Mouse (Mus musculus) liver, embryonic 11.5 days (tissue): ENCODE measurements at regions not wholly inside any gene's neighbourhood (a gene's known extent, or its start where the extent isn't known, plus 50 kb on each side); places are given as distances from the start of the nearest gene placed in this dataset.

Experiments used
- ATAC-seq: fragments of 200-750 bp; cut with Nextera tagmentation; replicated peaks from 2 replicates; pipeline ENCODE4 v1.8.0; 2017; ENCODE audit warnings: moderate number of reproducible peaks, mild to moderate bottlenecking, moderate TSS enrichment, moderate library complexity; ENCODE audit not compliant: low FRiP score
- DNase-seq: peaks from one replicate; pipeline ENCODE4 v3.0.0-alpha.2; 2017; ENCODE audit warnings: low spot score
- H3K27ac ChIP-seq: fragments of 300-500 bp; sonication (generic); 2 replicates; pipeline ENCODE4 v1.5.1; 2014; ENCODE audit warnings: mild to moderate bottlenecking, low read depth, low read length, control low read depth
- H3K27me3 ChIP-seq: fragments of 300-500 bp; sonication (generic); replicated peaks from 2 replicates; pipeline ENCODE4 v1.6.1; 2014; ENCODE audit warnings: low read length, mixed read lengths; ENCODE audit not compliant: control insufficient read depth, insufficient read depth
- H3K36me3 ChIP-seq: fragments of 300-500 bp; sonication (generic); 2 replicates; pipeline ENCODE4 v1.6.1; 2014; ENCODE audit warnings: mild to moderate bottlenecking, low read length, moderate library complexity, mixed read lengths; ENCODE audit not compliant: control insufficient read depth, insufficient read depth
- H3K4me1 ChIP-seq: fragments of 300-500 bp; sonication (generic); replicated peaks from 2 replicates; pipeline ENCODE4 v1.6.1; 2014; ENCODE audit warnings: low read length, mixed read lengths; ENCODE audit not compliant: control insufficient read depth, insufficient read depth
- H3K4me2 ChIP-seq: fragments of 300-500 bp; sonication (generic); 2 replicates; pipeline ENCODE4 v1.6.1; 2014; ENCODE audit warnings: mild to moderate bottlenecking, control low read depth, moderate library complexity
- H3K4me3 ChIP-seq: fragments of 300-500 bp; sonication (generic); 2 replicates; pipeline ENCODE4 v1.5.1; 2014; ENCODE audit warnings: low read depth, low read length, control low read depth
- H3K9ac ChIP-seq: fragments of 300-500 bp; sonication (generic); 2 replicates; pipeline ENCODE4 v1.6.1; 2014; ENCODE audit warnings: low read depth, low read length, control low read depth
- H3K9me3 ChIP-seq: fragments of 300-500 bp; sonication (generic); 2 replicates; pipeline ENCODE4 v1.6.1; 2016; ENCODE audit warnings: low read length, inconsistent platforms, mixed read lengths; ENCODE audit not compliant: control insufficient read depth
- WGBS: fragments of 180-500 bp; shearing (Covaris S2); extraction: QIAGEN DNeasy Blood & Tissue Kit; methylation state at CpG from one replicate; pipeline ENCODE4 v1.1.7; 2014; 5-methylcytosine and 5-hydroxymethylcytosine counted together

DNA sequence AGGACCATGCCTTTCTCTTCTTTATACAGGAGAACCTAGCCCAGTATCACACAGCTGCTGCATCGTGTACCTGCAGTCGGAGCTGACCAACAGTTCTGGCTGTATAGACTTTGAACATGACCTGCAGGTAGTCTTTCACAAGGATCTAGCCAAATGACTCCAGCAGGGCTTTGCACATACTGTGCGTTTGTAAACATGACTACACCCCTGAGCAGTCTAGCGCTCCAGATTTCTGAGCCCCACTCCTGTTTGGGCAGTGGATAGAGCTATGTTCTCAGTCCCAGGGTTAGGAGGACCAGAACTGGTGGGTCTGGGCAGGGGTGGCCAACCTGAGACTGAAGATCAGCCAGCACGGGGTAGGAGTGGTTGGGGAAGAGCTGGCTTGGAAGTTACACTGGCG lies 74.6 kb downstream of the Tmem121 start:
- H3K4me3 ChIP-seq: no peak overlapping the region
- H3K4me2 ChIP-seq: no peak overlapping the region
- no peak overlapping the region for H3K9ac ChIP-seq
- 75% methylated on average over 6 of the region's 6 CpGs for WGBS
- no peaks in the 10 kb centered on the region for H3K9me3 ChIP-seq
- no peaks in the 10 kb centered on the region for H3K4me1 ChIP-seq
- no peaks in the 10 kb centered on the region for H3K27me3 ChIP-seq
- no peak overlapping the region for H3K27ac ChIP-seq
- ATAC-seq: 0 out of 2 replicates have a peak, but pooled peaks have one; percentile 13
- H3K36me3 ChIP-seq: no peaks in the 10 kb centered on the region
- DNase-seq: no peak

DNA sequence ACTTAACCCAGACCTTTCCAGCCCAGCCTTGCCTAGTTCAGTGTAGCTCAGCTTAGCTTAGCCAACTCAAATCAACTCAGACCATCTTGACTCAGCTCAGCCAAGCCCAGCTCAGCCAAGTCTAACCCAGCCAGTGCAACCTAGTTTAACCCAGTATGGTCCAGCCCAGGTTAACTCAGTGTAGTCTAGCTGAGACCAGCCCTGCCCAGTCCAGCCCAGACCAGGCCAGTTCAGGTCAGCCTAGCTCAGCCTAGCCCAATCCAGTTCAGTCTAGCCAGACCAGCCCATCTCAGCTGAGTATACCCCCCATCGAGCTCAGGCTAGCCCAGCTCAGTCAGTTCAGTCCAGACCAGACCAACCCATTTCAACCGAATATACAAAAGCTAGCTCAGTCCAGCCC lies 90.2 kb downstream of the Tmem121 start:
- no peak overlapping the region for H3K4me3 ChIP-seq
- H3K4me2 ChIP-seq: no peak overlapping the region
- ATAC-seq: peak; percentile 41; the same call in 1 of the 2 replicates
- no peak overlapping the region for H3K27ac ChIP-seq
- H3K9ac ChIP-seq: no peak overlapping the region
- no peak for DNase-seq
- no peaks in the 10 kb centered on the region for H3K4me1 ChIP-seq
- no peaks in the 10 kb centered on the region for H3K27me3 ChIP-seq
- H3K9me3 ChIP-seq: no peaks in the 10 kb centered on the region
- H3K36me3 ChIP-seq: no peaks in the 10 kb centered on the region
- WGBS: 70% methylated on average over 2 of the region's 2 CpGs

DNA sequence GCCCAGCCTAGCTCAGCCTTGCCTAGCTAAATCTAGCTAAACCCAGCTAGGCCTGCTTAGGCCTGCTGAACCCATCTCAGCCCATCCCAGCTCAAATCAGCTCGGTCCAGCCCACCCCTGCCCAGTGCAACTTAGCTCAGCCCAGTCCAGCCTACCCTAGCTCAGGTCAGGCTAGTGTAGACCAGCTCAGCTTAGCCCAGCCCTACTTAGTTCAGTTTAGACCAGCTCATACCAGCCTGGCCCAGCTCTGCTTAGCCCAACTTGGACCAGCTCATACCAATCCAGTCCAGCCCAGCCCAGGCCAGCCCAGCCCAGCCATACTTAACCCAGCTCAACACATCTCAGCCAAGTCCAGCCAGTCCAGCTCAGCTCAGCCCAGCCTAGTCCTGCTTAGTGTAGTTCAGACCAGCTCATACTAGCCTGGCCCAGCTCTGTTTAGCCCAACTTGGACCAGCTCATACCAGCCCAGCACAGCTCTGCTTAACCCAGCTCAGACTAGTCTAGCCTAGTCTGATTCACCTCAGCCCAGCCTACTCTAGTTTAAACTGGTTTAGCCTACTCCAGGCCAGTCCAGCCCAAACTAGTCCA lies 90.7 kb downstream of the Tmem121 start:
- Histone ChIP-seq H3K36me3 (no peaks in the 10 kb centered on the region), H3K9ac (no peak overlapping the region), H3K9me3 (no peaks in the 10 kb centered on the region), H3K4me3 (no peak overlapping the region), H3K27me3 (no peaks in the 10 kb centered on the region), H3K4me2 (no peak overlapping the region), H3K27ac (no peak overlapping the region), H3K4me1 (no peaks in the 10 kb centered on the region)
- ATAC-seq (peak; percentile 42; the same call in 1 of the 2 replicates), DNase-seq (no peak)
- WGBS: 68% methylated on average over 1 of the region's 1 CpGs

DNA sequence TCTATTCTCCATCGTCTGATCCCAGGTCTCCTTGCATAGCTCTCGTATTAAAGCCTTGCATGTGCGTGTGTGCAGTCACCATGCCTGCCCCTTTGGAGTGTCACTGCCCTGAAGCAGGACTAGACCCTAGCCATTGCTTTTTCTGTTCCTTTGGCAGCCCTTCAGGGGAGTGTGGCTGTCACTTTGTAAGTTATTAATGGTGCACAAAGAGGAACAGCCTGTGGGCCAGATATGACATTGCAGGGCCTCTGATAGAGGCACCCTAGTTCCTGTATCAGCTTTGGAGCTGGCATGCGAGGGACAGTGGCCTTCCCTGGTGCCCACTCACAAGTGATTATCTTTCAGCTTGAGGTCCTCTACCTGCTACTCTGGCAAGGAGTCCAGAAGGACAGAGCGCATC lies 92.0 kb downstream of the Tmem121 start:
- H3K4me3 ChIP-seq: no peak overlapping the region
- no peaks in the 10 kb centered on the region for H3K27me3 ChIP-seq
- no peak overlapping the region for H3K27ac ChIP-seq
- DNase-seq: no peak
- H3K9ac ChIP-seq: no peak overlapping the region
- H3K4me2 ChIP-seq: no peak overlapping the region
- H3K4me1 ChIP-seq: no peaks in the 10 kb centered on the region
- 72% methylated on average over 5 of the region's 5 CpGs for WGBS
- no peak for ATAC-seq
- H3K36me3 ChIP-seq: no peaks in the 10 kb centered on the region
- H3K9me3 ChIP-seq: no peaks in the 10 kb centered on the region

DNA sequence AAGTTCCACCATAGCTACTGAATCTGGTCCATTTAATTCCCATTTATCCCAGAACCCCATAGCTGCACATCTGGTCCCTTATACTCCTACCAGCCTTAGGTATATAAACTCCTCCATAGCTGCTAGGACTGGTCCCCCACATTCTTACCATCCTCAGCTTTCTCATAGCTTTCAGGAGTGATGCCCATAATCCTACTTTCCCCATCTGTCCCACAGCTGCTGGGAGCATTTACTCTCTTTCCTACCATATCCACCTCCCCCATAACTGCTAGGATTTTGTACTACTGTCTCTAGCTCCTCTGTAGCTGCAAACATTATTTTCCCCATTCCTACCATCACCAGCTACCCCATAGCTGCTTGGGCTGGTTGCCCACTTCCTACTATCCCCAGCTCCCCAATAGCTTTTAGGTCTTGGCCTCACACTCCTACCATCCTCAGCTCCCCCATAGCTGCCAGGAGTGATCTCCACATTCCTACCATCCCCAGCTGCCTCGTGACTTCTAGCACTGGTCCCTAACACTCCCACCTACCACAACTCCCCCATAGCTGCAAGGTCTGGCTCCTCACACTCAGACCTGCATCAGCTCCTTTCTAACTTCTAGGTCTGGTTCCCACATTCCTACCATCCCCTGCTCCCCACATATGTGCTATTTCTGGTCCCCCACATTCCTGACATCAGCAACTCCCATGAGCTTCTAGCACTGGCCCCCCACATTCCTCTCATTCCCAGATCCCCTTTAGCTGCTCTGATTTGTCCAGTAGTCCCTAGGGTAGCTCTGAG lies 106.5 kb downstream of the Tmem121 start:
- H3K36me3 ChIP-seq: no peaks in the 10 kb centered on the region
- H3K9ac ChIP-seq: no peak overlapping the region
- 12% methylated on average over 1 of the region's 1 CpGs for WGBS
- H3K4me3 ChIP-seq: no peak overlapping the region
- H3K4me2 ChIP-seq: no peak overlapping the region
- ATAC-seq (no peak), DNase-seq (no peak)
- no peaks in the 10 kb centered on the region for H3K9me3 ChIP-seq
- no peak overlapping the region for H3K27ac ChIP-seq
- no peaks in the 10 kb centered on the region for H3K27me3 ChIP-seq
- no peaks in the 10 kb centered on the region for H3K4me1 ChIP-seq

DNA sequence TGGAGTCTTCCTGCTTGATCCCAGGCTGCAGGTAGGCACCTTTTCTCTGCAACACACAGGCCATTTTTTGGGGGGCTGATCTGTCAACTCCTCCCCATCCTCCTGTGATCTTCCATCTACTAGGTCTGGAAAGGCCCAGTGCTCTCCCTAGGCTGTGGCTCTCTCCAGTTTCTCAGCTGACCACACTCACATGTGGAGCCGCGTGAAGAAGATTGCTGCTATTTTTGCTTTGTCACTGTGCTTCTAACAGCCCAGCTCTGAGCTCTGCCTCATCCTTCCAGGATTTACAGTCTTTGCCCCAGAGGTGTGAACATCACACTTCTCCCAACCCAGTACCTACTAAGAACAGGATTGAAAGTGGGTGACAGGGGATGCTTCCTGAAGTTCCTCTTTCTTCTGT lies 110.2 kb downstream of the Tmem121 start:
- no peak overlapping the region for H3K4me3 ChIP-seq
- 69% methylated on average over 2 of the region's 2 CpGs for WGBS

DNA sequence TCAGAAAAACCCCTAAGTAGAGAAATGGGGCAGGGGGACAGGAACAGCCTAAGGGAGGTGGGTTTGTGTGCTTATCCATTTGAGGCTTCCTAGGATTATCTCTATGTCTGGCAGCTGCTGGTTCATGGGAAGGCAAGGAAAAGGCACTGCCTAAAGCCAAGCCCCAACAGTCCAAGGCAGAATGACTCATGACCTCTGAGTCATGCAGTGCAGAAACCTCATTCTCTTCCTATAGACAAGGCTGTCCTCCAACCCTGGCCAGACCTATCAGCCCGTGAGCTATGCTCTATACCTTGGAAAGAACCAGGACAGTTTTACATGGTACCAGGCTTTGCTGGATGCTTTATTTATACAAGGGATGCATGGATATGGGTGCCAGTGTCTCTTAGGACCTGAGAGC lies 120.2 kb downstream of the Tmem121 start:
- no peak overlapping the region for H3K4me2 ChIP-seq
- DNase-seq (no peak), ATAC-seq (no peak)
- no peak overlapping the region for H3K4me3 ChIP-seq
- no peak overlapping the region for H3K9ac ChIP-seq
- no peaks in the 10 kb centered on the region for H3K36me3 ChIP-seq
- H3K9me3 ChIP-seq: no peaks in the 10 kb centered on the region
- H3K4me1 ChIP-seq: no peaks in the 10 kb centered on the region
- H3K27me3 ChIP-seq: no peaks in the 10 kb centered on the region
- no peak overlapping the region for H3K27ac ChIP-seq
- 83% methylated on average over 1 of the region's 1 CpGs for WGBS

More for the DNA sequence above, 110.2 kb downstream of the Tmem121 start:
- Histone ChIP-seq H3K9me3 (no peaks in the 10 kb centered on the region), H3K36me3 (no peaks in the 10 kb centered on the region), H3K27me3 (no peaks in the 10 kb centered on the region), H3K4me2 (no peak overlapping the region), H3K4me1 (no peaks in the 10 kb centered on the region), H3K27ac (no peak overlapping the region), H3K9ac (no peak overlapping the region)
- DNase-seq (no peak), ATAC-seq (no peak)

DNA sequence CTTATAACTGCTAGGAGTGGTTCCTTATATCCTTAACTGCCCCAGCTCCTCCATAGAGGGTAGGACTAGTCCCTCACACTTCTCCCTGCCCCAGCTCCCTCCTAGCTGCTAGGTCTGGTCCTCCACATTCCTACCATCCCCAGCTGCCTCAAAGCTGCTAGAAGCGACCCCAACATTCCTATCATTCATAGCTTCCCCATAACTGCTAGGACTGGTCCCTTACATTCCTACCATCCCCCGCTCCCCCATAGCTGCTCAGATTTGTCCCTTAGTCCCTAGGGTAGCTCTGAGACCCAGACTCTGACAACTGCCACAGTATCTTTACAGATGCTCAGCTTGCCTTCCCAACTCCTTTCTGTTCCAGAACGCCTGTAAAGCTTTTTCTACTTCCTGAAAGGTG lies 127.6 kb downstream of the Tmem121 start:
- no peak for DNase-seq
- WGBS: 43% methylated on average over 3 of the region's 3 CpGs
- H3K4me1 ChIP-seq: no peaks in the 10 kb centered on the region
- H3K9me3 ChIP-seq: no peaks in the 10 kb centered on the region
- H3K4me3 ChIP-seq: no peak overlapping the region
- no peaks in the 10 kb centered on the region for H3K36me3 ChIP-seq
- H3K4me2 ChIP-seq: no peak overlapping the region
- no peak overlapping the region for H3K9ac ChIP-seq
- no peak overlapping the region for H3K27ac ChIP-seq
- ATAC-seq: no peak
- no peaks in the 10 kb centered on the region for H3K27me3 ChIP-seq

DNA sequence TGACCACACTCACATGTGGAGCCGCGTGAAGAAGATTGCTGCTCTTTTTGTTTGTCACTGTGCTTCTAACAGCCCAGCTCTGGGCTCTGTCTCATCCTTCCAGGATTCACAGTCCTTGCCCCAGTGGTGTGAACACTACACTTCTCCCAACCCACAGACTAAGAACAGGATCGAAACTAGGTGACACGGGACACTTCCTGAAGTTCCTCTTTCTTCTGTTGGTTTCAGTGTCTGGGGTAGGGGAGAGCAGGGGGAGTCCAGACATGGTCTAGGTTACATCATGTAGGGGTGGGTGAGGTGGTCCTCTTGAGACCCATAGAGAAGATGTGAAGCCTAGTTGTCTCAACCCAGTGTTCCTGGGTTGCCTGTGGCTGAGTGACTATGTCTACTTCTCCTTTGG lies 128.9 kb downstream of the Tmem121 start:
- no peak overlapping the region for H3K4me3 ChIP-seq

More for the DNA sequence above, 128.9 kb downstream of the Tmem121 start:
- H3K27ac ChIP-seq: no peak overlapping the region
- no peaks in the 10 kb centered on the region for H3K4me1 ChIP-seq
- no peaks in the 10 kb centered on the region for H3K27me3 ChIP-seq
- no peaks in the 10 kb centered on the region for H3K36me3 ChIP-seq
- no peak overlapping the region for H3K9ac ChIP-seq
- DNase-seq (no peak), ATAC-seq (no peak)
- WGBS: 74% methylated on average over 4 of the region's 4 CpGs
- no peaks in the 10 kb centered on the region for H3K9me3 ChIP-seq
- H3K4me2 ChIP-seq: no peak overlapping the region
